Mouse (Mus musculus) heart, embryonic 11.5 days (tissue): ENCODE results near the gene Tbc1d1. TPM values are rescaled to one million over a fixed set of nuclear protein-coding genes. Genes with fewer than 3 reads are reported as not detected.

ENCODE experiments used
- ATAC-seq: fragments of 200-750 bp; cut with Nextera tagmentation; replicated peaks from 2 replicates; pipeline ENCODE4 v1.8.0; 2017; ENCODE audit warnings: moderate library complexity; ENCODE audit not compliant: insufficient number of reproducible peaks, low FRiP score, low TSS enrichment
- H3K27ac ChIP-seq: fragments of 300-500 bp; sonication (generic); 2 replicates; pipeline ENCODE4 v1.5.1; 2014; ENCODE audit warnings: mild to moderate bottlenecking, low read depth, low read length
- H3K27me3 ChIP-seq: fragments of 300-500 bp; sonication (generic); 2 replicates; pipeline ENCODE4 v1.6.1; 2014; ENCODE audit warnings: mild to moderate bottlenecking, low read length, mixed read lengths; ENCODE audit not compliant: control insufficient read depth, insufficient read depth
- H3K36me3 ChIP-seq: fragments of 300-500 bp; sonication (generic); 2 replicates; pipeline ENCODE4 v1.6.1; 2014; ENCODE audit warnings: mild to moderate bottlenecking, low read length, moderate library complexity, mixed read lengths; ENCODE audit not compliant: control insufficient read depth, insufficient read depth
- H3K4me1 ChIP-seq: fragments of 300-500 bp; sonication (generic); 2 replicates; pipeline ENCODE4 v1.6.1; 2014; ENCODE audit warnings: low read length; ENCODE audit not compliant: control insufficient read depth, insufficient read depth
- H3K4me2 ChIP-seq: fragments of 300-500 bp; sonication (generic); 2 replicates; pipeline ENCODE4 v1.6.1; 2014; ENCODE audit warnings: mild to moderate bottlenecking, moderate library complexity
- H3K4me3 ChIP-seq: fragments of 300-500 bp; sonication (generic); 2 replicates; pipeline ENCODE4 v1.5.1; 2014; ENCODE audit warnings: low read depth, low read length
- H3K9ac ChIP-seq: fragments of 300-500 bp; sonication (generic); 2 replicates; pipeline ENCODE4 v1.6.1; 2014; ENCODE audit warnings: mild to moderate bottlenecking, low read depth, low read length, moderate library complexity
- H3K9me3 ChIP-seq: fragments of 300-500 bp; sonication (generic); replicated peaks from 2 replicates; pipeline ENCODE4 v1.6.1; 2016; ENCODE audit warnings: low read length; ENCODE audit not compliant: control insufficient read depth
- WGBS: fragments of 180-500 bp; shearing (Covaris S2); extraction: QIAGEN DNeasy Blood & Tissue Kit; methylation state at CpG from one replicate; pipeline ENCODE4 v1.1.7; 2014; ENCODE audit not compliant: insufficient replicate concordance; 5-methylcytosine and 5-hydroxymethylcytosine counted together
- polyA plus RNA-seq: library from polyadenylated mRNA; unstranded; fragments of >200 nt; fragmentation: Nextera tagmentation; extraction: Ambion mirVana; gene quantifications from 2 replicates; pipeline ENCODE4 v1.2.1, GENCODE M21; 2014

Gene Tbc1d1
- polyA plus RNA-seq, 1 experiment from 2014 or later = 36.3 TPM

- H3K4me3 ChIP-seq = peak overlapping the region; percentile 80
- 0% methylated on average over 27 of the region's 33 CpGs for WGBS
- peak overlapping the region; percentile 75 for H3K27ac ChIP-seq
- no peaks in the 10 kb centered on the region for H3K9me3 ChIP-seq
- H3K4me1 ChIP-seq = peaks cover 22% of the 10 kb centered on the region
- peak overlapping the region; percentile 93 for H3K4me2 ChIP-seq
- H3K9ac ChIP-seq = peak overlapping the region; percentile 84
- no peaks in the 10 kb centered on the region for H3K27me3 ChIP-seq
- H3K36me3 ChIP-seq = no peaks in the 10 kb centered on the region
- ATAC-seq = peak; percentile 43
Observed at GRCm38 (mm10) chr5:64230507-64231041, 74.5 kb downstream of the Tbc1d1 start.

GRCm38 (mm10) chr5:64232872-64233271, 76.8 kb downstream of the Tbc1d1 start:
- H3K27me3 ChIP-seq = no peaks in the 10 kb centered on the region
- H3K4me3 ChIP-seq = no peak overlapping the region
- peaks cover 35% of the 10 kb centered on the region for H3K4me1 ChIP-seq
- 73% methylated on average over 9 of the region's 9 CpGs for WGBS
- no peak overlapping the region for H3K27ac ChIP-seq
- no peaks in the 10 kb centered on the region for H3K36me3 ChIP-seq
- no peak overlapping the region for H3K9ac ChIP-seq
- no peaks in the 10 kb centered on the region for H3K9me3 ChIP-seq
- H3K4me2 ChIP-seq = no peak overlapping the region
- no peak for ATAC-seq

- H3K9ac ChIP-seq = no peak overlapping the region
- no peak overlapping the region for H3K4me2 ChIP-seq
- WGBS = 58% methylated on average over 8 of the region's 8 CpGs
- H3K27me3 ChIP-seq = no peaks in the 10 kb centered on the region
- H3K4me3 ChIP-seq = no peak overlapping the region
- no peak for ATAC-seq
- no peaks in the 10 kb centered on the region for H3K9me3 ChIP-seq
- H3K36me3 ChIP-seq = no peaks in the 10 kb centered on the region
- H3K4me1 ChIP-seq = peaks cover 44% of the 10 kb centered on the region
- peak overlapping the region; percentile 29; the same call in 1 of the 2 replicates for H3K27ac ChIP-seq
Observed at GRCm38 (mm10) chr5:64234269-64234985, 78.3 kb downstream of the Tbc1d1 start.

- H3K36me3 ChIP-seq = no peaks in the 10 kb centered on the region
- H3K9ac ChIP-seq = no peak overlapping the region
- H3K9me3 ChIP-seq = no peaks in the 10 kb centered on the region
- ATAC-seq = no peak
- no peak overlapping the region for H3K4me2 ChIP-seq
- no peak overlapping the region for H3K4me3 ChIP-seq
- WGBS = 69% methylated on average over 3 of the region's 3 CpGs
- peaks cover 43% of the 10 kb centered on the region for H3K4me1 ChIP-seq
- H3K27ac ChIP-seq = no peak overlapping the region
- no peaks in the 10 kb centered on the region for H3K27me3 ChIP-seq
Observed at GRCm38 (mm10) chr5:64235250-64235649, 79.1 kb downstream of the Tbc1d1 start.

GRCm38 (mm10) chr5:64236561-64236960, 80.5 kb downstream of the Tbc1d1 start:
- Histone ChIP-seq H3K9ac (no peak overlapping the region), H3K4me3 (no peak overlapping the region), H3K4me1 (peaks cover 53% of the 10 kb centered on the region), H3K4me2 (0 out of 2 replicates have a peak overlapping the region, but pooled peaks have one; percentile 11), H3K27ac (no peak overlapping the region), H3K36me3 (no peaks in the 10 kb centered on the region), H3K27me3 (no peaks in the 10 kb centered on the region), H3K9me3 (no peaks in the 10 kb centered on the region)
- 26% methylated on average over 7 of the region's 7 CpGs for WGBS
- no peak for ATAC-seq

- WGBS = 37% methylated on average over 1 of the region's 1 CpGs
- Histone ChIP-seq H3K27me3 (no peaks in the 10 kb centered on the region), H3K9me3 (no peaks in the 10 kb centered on the region), H3K4me3 (no peak overlapping the region), H3K9ac (no peak overlapping the region), H3K4me2 (no peak overlapping the region), H3K27ac (no peak overlapping the region), H3K4me1 (peaks cover 60% of the 10 kb centered on the region), H3K36me3 (no peaks in the 10 kb centered on the region)
- no peak for ATAC-seq
Observed at GRCm38 (mm10) chr5:64237263-64237662, 81.2 kb downstream of the Tbc1d1 start.

GRCm38 (mm10) chr5:64237693-64238092, 81.6 kb downstream of the Tbc1d1 start:
- Histone ChIP-seq H3K27me3 (no peaks in the 10 kb centered on the region), H3K9me3 (no peaks in the 10 kb centered on the region), H3K36me3 (no peaks in the 10 kb centered on the region), H3K4me2 (no peak overlapping the region), H3K9ac (no peak overlapping the region), H3K4me1 (peaks cover 64% of the 10 kb centered on the region), H3K4me3 (no peak overlapping the region), H3K27ac (no peak overlapping the region)
- 42% methylated on average over 3 of the region's 3 CpGs for WGBS
- no peak for ATAC-seq

GRCm38 (mm10) chr5:64238894-64239652, 83.0 kb downstream of the Tbc1d1 start:
- H3K9me3 ChIP-seq = no peaks in the 10 kb centered on the region
- H3K4me3 ChIP-seq = no peak overlapping the region
- H3K9ac ChIP-seq = no peak overlapping the region
- peaks cover 69% of the 10 kb centered on the region for H3K4me1 ChIP-seq
- H3K27me3 ChIP-seq = no peaks in the 10 kb centered on the region
- H3K27ac ChIP-seq = no peak overlapping the region
- no peak overlapping the region for H3K4me2 ChIP-seq
- no peak for ATAC-seq
- H3K36me3 ChIP-seq = no peaks in the 10 kb centered on the region
- 45% methylated on average over 3 of the region's 3 CpGs for WGBS
